Mouse (Mus musculus) retina, postnatal 7 days (tissue): ENCODE results near the gene Afap1l2.

Experiments
- DNase-seq: peaks from one replicate; pipeline ENCODE4 v3.0.0-alpha.2; 2012; ENCODE audit warnings: low read depth, low spot score

Afap1l2 gene

GRCm38 (mm10) chr19:56939826-56940225 lies 68.2 kb downstream of the Afap1l2 start:
- no peak for DNase-seq

DNA sequence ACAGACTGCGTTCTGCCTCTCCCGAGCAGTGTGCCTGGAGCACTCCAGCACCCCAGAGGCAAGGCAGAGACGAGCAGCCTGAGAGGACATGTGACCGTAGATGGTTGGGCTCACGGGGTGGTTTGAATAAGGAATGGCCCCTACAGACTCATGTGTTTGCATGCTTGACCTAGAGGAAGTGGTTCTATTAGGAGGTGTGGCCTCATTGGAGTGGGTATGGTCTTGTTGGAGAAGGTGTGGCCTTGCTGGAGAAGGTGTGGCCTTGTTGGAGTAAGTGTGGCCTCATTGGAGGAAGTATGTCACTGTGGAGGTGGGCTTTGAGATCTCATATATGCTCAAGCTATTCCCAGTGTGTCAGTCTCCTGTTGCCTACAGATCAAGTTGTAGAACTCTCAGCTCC lies 70.1 kb downstream of the Afap1l2 start:
- no peak for DNase-seq

DNA sequence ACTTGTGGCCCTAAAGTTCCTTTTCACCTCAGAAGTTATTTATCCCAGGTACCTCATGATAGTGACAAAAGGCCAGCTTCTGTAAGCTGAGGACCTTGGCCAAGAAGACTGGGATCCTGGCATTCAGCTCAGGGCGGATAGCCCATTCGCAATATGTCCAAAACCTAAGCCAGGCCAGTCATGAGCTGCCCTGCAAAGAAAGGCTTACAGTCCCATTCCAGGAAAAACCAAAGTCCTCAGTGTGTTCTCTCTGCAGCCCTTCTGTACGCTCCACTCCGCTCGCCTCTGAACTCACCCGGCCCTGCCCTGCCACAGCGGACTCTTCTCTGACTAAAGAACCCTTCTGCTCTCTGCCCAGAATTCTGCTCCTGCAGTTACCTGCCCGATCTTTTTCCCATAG lies 71.8 kb downstream of the Afap1l2 start:
- DNase-seq, result no peak

DNA sequence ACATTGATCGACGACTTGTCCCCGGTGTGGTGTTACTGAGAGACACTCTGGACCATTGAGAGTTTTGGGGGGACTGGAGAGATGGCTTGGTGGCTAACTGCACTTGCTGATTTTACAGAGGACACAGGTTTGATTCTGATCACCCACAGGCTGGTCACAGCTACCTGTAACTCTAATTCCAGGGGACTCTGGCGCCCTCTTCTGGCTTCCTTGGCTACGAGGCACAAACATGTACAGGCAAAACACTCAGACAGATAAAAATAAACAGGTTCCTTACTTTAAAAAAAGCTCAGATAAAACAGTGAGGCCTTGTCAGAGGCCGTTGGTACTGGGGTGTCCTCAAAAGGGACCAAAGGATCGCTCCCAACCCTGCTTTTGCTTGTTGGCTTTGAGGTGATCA lies 72.3 kb downstream of the Afap1l2 start:
- no peak for DNase-seq

DNA sequence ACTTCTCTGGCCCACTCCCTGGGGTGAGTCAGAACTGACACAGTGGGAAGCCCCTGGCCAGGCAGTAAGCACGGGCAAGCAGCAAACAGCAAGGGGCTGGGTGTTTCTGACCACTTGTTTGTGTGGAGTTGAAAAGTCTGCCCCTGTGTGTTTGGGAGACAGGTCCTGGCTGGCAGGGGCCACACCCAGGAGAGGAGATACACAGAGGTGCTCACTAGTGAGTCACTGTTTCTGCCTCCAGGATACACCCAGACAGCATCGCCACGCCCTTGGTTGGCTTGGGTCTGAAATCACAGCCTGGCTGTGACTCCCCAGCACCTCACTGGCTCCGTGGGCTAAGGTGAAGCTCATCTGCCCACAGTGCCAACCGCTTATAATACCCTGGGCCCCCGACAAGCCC lies 72.9 kb downstream of the Afap1l2 start:
- DNase-seq, result no peak

DNA sequence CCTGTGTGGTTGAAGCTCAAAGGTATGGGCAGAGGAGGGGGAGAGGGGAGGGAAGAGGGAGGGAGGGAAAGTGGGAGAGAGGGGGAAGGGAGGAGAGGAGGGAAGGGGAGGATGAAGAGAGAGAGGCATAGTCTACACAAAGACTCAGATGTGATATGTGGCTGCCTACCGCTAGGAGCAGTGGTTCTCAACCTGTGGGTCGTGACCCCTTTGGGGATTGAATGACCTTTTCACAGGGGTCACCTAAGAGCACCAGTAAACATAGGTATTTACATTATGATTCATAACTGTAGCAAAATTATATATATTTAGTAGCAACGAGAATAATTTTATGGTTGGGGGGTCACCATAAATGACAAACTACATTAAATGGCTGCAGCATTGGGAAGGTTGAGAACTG lies 74.2 kb downstream of the Afap1l2 start:
- DNase-seq, result no peak

DNA sequence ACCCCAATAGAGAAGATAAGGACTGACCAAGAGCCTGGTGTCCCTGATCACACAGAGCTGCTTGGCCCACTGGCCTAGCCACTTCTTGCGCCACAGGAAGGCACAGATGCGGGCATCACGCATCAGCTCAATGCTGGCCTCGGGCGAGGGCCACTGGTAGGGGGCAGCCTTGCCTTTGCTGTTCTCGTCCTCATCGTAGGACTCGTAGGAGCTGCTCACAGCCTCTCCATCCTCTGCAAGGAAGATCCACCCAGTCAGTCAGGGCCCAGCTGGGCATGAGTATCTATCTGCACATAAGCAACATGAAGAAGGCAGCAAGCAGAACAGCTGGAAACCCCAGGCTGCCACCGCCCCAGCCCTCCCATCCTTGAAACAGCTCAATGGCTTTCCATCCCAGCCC lies 78.0 kb downstream of the Afap1l2 start:
- DNase-seq, result no peak

- no peak for DNase-seq
Measured at GRCm38 (mm10) chr19:56929392-56929791, 78.6 kb downstream of the Afap1l2 start.

DNA sequence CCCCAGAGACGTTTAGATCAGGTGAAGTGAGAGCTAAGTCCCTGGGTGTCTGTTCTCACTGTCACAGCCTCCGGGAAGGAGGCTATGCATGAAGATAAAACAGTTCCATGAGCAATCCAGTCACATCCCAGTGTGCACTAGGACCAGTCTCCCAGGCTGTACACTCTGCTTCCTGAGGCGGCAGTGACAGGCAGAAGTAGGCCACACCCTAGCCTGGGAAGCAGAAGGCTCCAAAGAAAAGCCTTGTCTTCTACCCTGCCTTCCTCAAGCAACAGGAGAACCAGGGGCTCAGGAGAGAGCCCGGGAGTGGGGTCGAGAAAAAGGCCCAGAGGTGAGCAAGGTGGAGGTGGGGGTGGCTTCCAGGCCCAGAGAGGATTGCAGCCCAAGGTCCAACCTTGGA lies 86.3 kb downstream of the Afap1l2 start:
- DNase-seq, result no peak

DNA sequence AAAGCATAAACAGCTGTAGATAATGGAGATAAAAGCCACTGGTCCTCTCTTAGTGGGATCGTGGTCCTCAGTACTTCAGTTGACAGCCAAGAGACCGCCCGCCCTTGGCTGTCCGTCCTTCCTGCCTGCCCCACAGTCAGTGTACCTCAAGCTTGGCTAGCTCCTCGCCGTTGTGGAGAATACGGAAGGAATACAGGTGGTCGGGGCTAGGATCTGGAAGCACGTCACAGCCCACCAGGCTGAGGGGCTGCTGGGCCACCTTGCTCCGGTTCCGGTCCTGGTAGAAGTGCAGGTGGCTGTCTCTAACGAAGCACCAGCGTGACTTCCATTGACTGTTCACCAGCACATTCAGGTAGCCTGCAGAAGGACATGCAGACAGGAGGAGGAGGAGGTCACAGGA lies 87.8 kb downstream of the Afap1l2 start:
- DNase-seq, result no peak

- peak; percentile 78 for DNase-seq
Measured at GRCm38 (mm10) chr19:56919628-56920027, 88.4 kb downstream of the Afap1l2 start.

- DNase-seq, result no peak
Measured at GRCm38 (mm10) chr19:56915084-56915483, 92.9 kb downstream of the Afap1l2 start.

- no peak for DNase-seq
Measured at GRCm38 (mm10) chr19:56914658-56915057, 93.4 kb downstream of the Afap1l2 start.

DNA sequence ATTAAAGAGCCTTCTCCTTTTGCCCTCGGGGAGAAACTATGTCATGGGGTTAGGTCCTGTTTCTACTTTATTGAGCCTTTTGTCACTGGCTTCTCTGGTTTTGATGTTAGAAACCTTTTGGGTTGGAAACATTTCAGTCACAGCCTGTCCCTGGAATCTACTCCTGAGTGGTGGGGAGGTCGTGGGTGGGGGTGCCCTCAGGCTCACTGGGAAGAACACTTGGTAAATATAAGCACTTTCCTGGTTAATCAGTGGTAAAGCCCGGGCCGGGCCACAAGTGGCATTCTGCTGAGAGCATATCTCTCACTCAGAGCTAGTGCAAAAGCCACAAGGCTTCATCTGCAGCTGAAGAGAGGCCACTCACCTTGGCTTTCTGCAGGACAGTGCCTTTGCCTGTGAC lies 94.3 kb downstream of the Afap1l2 start:
- no peak for DNase-seq

GRCm38 (mm10) chr19:56910561-56910960 lies 97.5 kb downstream of the Afap1l2 start:
- no peak for DNase-seq

DNA sequence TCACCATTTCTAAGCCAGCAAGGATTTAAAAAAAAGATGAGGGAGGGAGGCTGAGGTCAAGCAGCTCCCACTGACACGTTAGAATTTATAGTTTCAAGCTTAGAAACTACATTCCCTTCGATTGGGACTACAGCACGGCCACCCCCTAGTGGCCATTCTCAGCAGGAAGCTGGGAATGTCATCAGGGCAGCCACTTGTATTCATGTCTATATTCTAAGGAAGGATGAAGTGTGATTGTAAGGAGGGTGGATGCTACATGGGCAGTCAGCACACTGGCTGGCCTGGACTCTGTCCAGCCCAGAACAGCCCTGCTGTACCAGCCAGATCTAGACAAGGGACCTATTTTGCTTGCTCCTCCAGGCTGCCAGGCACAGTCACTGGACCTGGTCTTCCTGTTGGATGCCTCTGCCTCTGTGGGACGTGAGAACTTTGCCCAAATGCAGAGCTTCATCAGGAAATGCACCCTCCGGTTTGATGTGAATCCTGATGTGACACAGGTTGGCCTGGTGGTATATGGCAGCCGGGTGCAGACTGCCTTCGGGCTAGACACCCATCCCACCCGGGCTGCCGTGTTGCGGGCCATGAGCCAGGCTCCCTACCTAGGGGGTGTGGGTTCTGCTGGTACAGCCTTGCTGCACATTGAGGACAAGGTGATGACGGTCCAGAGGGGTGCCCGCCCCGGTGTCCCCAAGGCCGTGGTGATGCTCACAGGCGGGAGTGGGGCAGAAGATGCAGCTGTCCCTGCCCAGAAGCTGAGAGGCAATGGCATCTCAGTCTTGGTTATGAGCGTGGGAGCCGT lies 99.4 kb downstream of the Afap1l2 start:
- DNase-seq, result peak; percentile 54

DNA sequence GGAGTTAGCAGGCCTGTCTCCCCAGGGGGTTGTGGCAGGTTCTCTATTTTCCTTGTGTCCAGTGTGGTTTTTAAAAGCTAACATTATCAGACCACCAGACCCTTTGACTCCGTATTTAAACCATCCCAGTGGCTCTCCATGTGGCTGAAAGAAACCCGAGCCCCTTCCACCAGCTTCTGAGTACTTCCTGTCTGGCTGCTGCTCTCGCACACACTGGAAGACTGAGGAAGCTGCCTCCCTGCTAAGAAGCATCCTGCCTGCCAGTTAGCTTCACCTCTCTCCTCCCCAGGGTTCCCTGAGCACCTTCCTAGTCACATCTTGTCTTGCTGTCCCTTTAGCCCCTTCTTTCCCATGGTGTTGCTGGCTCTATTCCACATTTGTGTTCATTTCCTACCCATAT lies 100.2 kb downstream of the Afap1l2 start:
- DNase-seq, result no peak

- no peak for DNase-seq
Measured at GRCm38 (mm10) chr19:56905395-56905794, 102.6 kb downstream of the Afap1l2 start.

DNA sequence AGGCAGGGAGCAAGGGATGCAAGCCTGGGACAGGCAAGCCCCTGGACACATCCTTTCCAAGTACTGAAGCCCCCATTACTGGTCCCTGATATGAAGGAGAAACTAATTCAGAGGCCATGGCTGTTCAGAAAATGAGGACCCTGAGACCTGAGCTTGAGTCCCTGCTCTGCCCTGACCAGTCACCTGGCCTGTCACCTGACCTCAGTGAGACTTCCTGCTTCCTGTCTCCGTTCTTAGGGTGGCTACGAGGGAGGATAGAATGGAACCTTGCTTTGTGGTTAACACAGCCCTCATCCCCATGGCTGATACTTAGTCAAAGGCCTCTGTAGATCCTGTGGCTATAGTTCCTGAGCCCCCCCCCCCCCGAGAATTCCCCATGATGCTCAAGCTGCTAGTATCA lies 103.9 kb downstream of the Afap1l2 start:
- no peak for DNase-seq

GRCm38 (mm10) chr19:56897654-56898053 lies 110.4 kb downstream of the Afap1l2 start:
- no peak for DNase-seq

GRCm38 (mm10) chr19:56893326-56893725 lies 114.7 kb downstream of the Afap1l2 start:
- DNase-seq, result no peak

- DNase-seq, result no peak
Measured at GRCm38 (mm10) chr19:56892586-56892985, 115.4 kb downstream of the Afap1l2 start.

DNA sequence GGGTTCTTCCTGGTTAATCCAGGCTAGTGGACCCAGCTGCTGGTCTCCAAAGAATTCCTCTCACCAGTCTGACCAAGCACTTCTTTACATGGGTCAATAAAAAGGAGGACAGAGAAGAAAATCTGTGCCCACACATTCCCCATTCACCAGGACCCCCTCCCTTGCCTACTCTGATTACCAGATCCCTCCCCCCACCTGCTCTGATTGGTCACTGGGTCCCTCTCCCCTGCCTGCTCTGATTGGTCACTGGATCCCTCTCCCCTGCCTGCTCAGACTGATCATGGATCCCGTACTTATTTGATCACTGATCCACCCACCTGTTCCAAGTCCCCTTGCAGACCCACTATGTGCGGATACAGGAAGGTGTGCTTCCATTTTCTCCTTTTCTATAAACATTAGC lies 116.6 kb downstream of the Afap1l2 start:
- DNase-seq, result no peak

DNA sequence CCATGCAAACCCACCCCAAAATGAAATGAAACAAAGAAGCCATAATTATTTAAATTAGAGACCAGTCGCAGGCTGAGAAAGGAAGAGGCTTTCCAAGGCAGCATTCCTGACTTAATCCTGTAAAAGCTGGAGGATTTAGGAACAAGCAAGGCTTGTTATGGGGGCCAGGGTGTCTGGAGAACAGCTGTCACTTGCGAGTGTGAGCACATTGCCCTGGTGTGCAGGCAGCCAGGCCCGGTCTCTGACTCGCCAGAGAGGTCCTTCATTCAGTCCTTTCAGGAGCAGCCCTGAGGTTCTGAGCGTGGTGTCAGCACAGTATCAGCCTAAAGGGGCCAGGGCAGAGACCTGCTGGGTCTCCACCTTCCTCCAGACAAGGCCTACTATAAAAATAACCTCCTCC lies 119.4 kb downstream of the Afap1l2 start:
- DNase-seq, result peak; percentile 24
